22 mouse cellular contexts compared by ENCODE assay signal in the genomic region with DNA sequence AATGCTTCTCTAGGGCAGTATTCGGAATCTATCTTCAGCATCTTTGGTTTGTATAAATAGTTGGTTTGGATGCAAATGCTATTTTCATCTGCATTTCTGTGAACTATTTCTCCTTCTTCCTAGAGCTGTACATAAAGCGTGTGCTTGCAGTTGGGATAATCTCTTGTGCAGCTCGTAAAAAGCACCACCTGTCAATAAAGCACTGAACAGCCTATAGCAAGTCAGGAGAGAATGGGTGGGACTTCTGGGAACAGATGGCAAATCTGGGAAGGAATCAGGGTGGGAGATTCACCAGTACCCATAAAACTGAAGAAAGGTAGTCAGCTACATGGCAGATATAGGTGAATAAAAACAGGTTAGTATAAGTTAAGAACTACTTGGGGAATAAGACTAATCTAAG.
"Had no signal": no experiment of that assay in that cellular context is flagged by ENCODE, and none has a peak within 500 bp of the region (broad histone marks: within the 10 kb centered on the region; RNA-seq: fewer than 3 reads in every experiment).

No protein-coding gene starts in this region.

- H3K27me3 ChIP-seq: liver, embryonic 12.5 days; liver, embryonic 15.5 days; lung, embryonic 15.5 days; megakaryocyte, embryonic 14.5 days; midbrain, embryonic 13.5 days had no signal

- H3K27ac ChIP-seq: kidney, postnatal 0 days; layer of hippocampus, adult 2 months; limb, embryonic 10.5 days; limb, embryonic 13.5 days; liver, embryonic 12.5 days; liver, embryonic 15.5 days; lung, embryonic 15.5 days; midbrain, embryonic 10.5 days; midbrain, embryonic 13.5 days; neural tube, embryonic 13.5 days had no signal

- H3K36me3 ChIP-seq: limb, embryonic 10.5 days; limb, embryonic 13.5 days; liver, embryonic 12.5 days; liver, embryonic 15.5 days; lung, embryonic 15.5 days; midbrain, embryonic 10.5 days; midbrain, embryonic 13.5 days; neural tube, embryonic 13.5 days had no signal

- H3K4me3 ChIP-seq: layer of hippocampus, adult 2 months; limb, embryonic 10.5 days; limb, embryonic 13.5 days; liver, embryonic 12.5 days; liver, embryonic 15.5 days; lung, embryonic 15.5 days; megakaryocyte, embryonic 14.5 days; midbrain, embryonic 10.5 days; midbrain, embryonic 13.5 days; myocyte; neural tube, embryonic 13.5 days had no signal

- H3K4me2 ChIP-seq: limb, embryonic 13.5 days; liver, embryonic 12.5 days; liver, embryonic 15.5 days; lung, embryonic 15.5 days; midbrain, embryonic 13.5 days; neural tube, embryonic 13.5 days had no signal

- ATAC-seq: liver, embryonic 12.5 days; midbrain, embryonic 13.5 days; midbrain, embryonic 16.5 days had no signal

- H3K4me1 ChIP-seq: limb, embryonic 10.5 days; limb, embryonic 13.5 days; liver, embryonic 12.5 days; liver, embryonic 15.5 days; megakaryocyte, embryonic 14.5 days; midbrain, embryonic 10.5 days; midbrain, embryonic 13.5 days; neural tube, embryonic 13.5 days had no signal

- H3K9ac ChIP-seq: limb, embryonic 13.5 days; liver, embryonic 12.5 days; liver, embryonic 15.5 days; lung, embryonic 15.5 days; midbrain, embryonic 13.5 days; neural tube, embryonic 13.5 days had no signal

- DNase-seq: kidney, postnatal 25 days; layer of hippocampus, adult 9-11 months; liver; lung, adult 18-20 months; lung, postnatal 10 days; lung, postnatal 36 days; right cerebral cortex, postnatal 25 days; thymus, adult 18-20 months; thymus, postnatal 36 days had no signal

- H3K9me3 ChIP-seq: limb, embryonic 10.5 days; limb, embryonic 13.5 days; liver, embryonic 12.5 days; liver, embryonic 15.5 days; lung, embryonic 15.5 days; megakaryocyte, embryonic 14.5 days; midbrain, embryonic 10.5 days; midbrain, embryonic 13.5 days; neural tube, embryonic 13.5 days had no signal
